Mouse (Mus musculus) 3134 (cell line): ENCODE data around the gene Cfap43.
A peak's percentile ranks its signal among the peaks of the same experiment; 100 is the strongest.

Experiments used
- DNase-seq: peaks from one replicate; pipeline ENCODE4 v3.0.0-alpha.2; 2011; ENCODE audit warnings: low spot score; ENCODE audit not compliant: insufficient read length; ENCODE audit errors: extremely low read depth

The Cfap43 gene

DNA sequence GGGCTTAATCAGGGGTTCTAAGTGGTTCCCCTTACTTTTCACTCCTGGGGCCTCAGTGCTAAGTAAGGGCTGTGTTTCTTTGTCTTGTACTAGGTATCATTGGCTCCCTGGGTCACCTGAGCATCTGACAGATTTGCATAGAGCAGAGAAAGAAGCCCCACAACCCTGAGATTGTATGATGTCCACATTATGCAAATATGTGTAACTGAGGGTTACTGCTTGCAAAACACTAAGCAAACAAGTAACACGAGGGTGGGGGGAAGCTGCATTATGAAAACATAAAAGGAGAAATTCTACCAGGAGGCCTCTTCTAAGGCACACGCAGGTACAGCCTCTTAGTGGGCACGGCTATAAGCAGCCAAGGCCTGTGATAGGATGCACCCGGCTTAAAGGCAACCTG is 3.8 kb downstream of the Cfap43 start:
- no peak for DNase-seq

DNA sequence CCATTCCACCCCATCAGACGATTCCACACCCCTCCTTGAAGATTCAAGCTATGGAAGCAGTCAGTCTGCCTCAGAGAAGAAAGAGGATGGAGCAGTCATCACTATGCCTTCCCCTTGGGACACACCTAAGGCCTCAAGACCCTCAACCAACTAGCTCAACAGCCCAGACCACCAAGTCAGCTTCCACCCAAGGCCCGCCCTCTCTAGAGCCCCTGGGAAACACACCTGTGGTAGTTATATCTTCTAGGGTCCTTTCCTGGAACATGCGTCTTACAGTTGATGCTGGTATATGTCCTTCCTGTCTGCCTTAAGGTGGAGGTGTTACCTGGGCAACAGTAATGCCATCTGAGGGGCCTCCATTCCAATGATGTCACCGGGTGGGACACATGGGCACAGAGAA is 4.9 kb downstream of the Cfap43 start:
- no peak for DNase-seq

DNA sequence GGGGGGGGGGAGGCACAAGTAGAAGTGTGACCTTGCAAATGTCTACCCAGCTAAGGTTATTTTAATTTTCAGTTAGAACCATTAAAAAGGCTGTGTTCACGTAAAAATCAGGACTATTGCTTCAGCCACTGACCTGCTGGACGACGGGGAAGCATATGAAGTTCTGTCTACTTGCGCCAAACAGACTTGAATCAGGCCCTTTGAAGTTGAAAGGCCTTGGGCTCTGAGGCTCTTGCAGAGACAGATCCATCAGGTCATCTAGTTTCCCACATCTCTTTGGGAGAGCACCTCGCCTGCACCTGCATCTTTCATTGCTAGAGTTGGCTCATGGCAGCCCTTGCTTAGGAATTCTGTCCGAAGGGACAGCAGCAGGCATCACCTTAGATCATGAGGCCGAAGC is 5.7 kb downstream of the Cfap43 start:
- DNase-seq, result no peak

DNA sequence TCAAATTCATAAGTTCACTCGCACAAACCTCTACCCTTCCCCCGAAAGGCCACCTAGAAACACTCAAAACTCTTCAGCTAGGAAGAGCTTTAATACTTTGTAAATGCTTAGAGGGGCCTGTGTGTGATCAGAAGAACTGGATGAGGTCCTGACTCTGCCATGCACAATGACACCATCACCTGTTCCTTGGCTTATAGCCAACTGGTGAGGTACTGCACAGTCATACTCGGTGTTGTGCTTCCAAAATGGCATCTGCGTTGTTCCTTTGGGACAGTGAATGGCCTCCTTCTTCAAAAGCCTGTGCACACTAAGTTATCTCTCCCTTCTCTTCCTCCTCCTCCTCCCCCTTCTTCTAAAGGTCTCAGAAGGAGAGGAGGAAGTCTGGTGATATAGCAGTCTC is 8.3 kb downstream of the Cfap43 start:
- DNase-seq, result no peak

DNA sequence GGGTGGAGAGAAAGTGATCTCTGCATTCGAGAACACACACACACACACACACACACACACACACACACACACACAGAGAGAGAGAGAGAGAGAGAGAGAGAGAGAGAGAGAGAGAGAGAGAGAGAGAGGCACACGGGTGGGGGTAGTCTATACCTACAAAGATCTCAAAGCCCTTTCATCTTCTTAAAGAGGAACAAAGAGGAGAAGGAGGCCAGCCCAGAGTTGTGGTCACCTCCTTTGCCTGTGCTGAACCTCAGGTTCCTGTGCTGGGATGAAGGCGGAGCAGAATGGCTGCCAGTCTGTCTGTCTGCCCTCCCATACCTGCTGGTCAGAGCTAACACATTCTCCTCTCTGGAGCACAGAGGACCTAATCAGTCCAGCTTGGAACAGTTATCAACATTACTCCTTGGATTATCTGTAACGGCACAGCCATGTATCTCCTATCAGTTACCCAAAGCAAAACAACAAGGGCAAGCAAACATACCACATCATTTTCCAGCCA is 8.9 kb downstream of the Cfap43 start:
- DNase-seq, result no peak

DNA sequence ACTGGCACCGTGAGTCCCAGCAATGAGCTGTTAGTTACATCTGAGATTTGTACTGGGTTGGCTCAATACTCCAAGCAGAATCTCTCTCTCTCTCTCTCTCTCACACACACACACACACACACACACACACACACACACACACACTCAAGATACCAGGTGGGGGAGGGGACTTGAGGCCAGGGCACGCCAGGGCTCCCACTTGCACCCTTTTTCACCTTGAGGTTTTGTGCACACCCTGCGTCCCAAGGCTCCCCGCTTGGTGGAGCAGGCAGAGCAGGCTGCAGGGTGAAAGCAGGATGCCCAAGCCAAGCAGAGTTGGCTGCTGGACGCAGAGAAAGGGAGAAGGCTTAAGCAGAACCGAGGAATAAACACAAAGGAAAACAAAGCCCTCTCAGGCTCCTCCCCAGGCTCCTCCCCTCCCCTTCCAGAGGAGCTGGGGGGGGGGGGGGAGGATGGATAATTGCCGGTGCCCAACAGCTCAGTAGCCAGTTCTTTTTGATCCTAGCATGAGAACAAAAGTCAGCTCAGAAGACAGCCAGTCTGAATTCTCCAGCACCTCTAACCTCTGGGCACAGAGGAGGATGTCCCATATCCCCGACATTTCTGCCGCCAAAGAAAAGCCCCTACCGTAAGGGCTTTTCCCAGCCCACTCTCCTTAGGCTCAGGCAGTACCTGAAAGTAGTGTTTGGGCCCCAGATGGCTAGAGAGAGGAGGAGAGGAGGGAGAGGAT is 9.5 kb downstream of the Cfap43 start:
- no peak for DNase-seq

DNA sequence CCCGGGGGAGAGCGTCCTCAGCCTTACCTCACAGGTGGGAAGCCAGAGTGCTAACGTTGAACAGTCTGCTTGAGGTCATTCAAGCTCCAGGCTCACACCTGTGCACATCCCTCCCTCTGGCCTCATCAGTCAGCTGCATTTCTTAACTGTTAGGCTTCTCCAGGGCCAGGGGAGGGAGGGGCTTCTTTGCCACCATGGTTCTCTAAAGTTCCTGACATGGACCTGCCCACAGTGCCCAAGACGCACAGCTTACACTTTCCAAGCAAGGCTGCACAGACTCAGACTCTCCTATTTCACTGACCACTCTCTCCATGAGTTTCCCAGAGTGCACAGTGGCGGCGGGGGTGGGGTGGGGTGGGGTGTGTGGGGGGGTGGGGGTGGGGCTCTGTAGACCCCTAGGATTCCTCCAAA is 10.1 kb downstream of the Cfap43 start:
- DNase-seq, result no peak

DNA sequence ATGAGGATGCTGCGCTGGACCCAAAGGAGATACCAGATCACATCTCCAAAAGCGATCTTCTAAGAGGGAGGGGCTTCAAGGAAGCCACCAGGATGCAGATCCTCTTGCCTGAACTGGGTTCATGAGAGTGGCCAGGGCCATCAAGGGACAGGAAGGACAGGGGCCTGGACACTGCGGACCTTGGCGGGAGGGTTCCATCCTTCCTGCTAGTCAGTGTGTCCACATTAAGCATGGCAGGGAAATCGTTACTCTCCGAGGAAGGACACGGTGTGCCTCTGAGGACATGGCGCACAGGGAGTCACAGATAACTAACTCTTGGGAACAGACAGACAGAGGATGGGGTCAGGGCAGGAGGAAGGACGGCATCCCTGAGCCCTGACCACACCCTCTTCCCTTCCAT is 11.5 kb downstream of the Cfap43 start:
- DNase-seq, result no peak

DNA sequence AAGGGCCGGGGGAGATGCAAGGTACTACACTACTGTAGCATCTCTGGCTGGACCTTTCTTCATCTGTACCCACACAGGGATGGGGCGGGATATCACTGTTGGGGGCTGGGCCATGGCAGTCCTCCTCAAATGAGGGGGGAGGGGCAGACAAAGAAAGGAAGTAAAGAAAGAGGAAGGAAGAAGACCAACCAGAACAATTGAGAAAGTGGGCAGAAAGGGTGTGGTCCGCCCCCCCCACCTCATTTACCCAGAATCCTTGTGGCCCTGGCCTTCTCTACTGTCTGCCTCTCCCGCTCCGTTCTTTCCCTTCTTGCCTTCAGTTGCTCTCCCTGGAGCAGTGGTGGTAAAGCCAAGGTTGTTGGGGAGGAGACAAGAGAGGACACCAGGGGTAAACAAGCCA is 13.5 kb downstream of the Cfap43 start:
- no peak for DNase-seq

DNA sequence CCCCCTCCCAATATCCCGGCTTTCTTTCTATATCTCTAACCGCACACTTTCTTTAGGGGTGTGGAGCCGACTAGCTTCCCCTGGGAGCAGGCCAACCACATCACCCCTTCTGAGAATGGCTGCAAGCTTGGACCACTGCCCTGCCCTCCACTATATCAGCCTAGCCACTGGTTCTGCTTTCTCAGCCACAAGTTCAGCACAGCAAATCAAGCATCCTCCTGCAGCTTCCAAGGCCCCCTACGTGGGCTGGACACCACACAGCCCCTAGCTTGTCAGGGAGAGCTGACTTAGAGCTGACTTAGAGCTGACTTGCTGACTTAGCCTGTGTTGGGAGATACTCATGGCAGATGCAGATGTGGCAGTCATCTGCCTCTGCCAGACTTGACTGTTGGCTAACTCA is 14.0 kb downstream of the Cfap43 start:
- DNase-seq, result no peak

DNA sequence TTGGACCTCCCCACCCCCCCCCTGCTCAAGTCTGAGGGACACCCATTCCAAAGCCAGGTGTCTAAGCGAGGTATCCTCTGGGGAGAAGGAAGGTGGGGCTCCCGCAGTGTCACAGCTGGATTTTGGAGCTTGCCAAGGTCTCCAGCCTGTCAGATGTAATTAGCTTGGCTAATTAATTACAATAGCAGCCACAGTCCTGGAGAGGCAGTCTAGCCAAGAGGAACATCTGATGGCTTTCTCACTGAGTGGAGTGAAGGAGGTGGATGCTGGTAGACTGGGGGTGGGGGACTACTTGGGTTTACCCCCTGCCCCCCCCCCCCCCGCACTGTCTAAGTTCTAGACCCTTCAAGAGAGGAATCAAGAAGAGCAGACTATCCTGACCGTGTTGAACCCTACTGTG is 15.4 kb downstream of the Cfap43 start:
- no peak for DNase-seq

DNA sequence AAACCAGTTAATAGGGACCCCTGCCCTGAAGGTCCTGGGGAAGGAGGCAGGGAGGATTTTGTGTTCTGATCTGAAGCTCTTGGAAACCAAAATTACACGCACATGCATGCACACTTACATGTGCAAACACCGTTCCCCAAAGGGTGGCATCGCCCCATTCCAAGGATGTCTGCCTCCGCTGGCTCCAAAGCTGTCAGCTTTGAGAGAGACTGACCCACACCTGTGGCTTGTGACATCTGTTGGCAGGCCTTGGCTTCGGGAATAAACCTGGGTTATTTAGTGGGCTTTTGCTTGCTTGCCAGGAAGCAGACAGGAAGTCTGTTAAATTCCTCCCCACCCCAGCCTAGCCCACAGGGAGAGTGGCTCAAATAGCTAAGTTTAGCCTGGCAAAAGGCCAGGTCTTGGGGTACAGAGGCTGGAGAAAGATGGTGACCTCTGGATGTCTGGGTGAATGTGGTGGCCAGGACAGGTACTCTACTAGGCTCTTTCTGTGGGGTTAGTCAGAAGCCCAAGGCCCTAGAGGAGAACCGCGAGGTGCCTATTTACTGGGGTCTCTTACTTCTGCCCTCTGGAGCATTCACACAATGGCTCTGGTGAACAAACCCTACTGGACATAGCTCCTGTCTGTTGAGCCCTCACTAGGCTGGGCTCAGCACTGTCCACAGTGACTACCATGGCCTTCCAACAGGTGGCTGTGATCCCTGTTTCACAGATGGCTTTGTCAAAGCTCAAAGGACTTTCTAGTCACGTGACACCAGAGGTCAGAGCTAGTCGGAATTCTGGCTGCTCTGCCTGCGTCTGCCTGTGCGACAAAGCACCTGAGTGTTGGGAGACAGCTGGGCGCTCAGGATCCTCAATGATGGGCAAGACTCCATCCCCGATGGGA is 16.5 kb downstream of the Cfap43 start:
- DNase-seq, result peak; percentile 64

DNA sequence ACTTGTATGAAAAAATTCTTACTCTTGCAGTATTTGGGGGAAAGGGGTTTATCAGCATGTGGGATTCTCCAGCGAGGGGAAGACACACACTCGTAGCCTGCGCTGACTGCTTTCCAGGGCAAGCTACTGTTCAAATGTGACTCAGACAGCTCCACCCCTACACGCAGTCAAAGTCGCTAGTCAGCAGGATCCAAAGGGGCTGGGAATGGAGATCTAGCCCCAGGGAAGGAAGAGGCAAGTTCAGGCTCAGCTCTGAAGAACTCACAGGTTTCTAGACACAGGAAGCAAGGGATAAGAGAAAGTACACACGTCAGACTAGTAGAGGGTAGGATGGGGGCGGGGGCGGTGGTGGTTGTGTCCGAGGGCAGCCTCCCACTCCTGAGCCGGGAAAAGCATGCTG is 18.5 kb downstream of the Cfap43 start:
- DNase-seq, result no peak

DNA sequence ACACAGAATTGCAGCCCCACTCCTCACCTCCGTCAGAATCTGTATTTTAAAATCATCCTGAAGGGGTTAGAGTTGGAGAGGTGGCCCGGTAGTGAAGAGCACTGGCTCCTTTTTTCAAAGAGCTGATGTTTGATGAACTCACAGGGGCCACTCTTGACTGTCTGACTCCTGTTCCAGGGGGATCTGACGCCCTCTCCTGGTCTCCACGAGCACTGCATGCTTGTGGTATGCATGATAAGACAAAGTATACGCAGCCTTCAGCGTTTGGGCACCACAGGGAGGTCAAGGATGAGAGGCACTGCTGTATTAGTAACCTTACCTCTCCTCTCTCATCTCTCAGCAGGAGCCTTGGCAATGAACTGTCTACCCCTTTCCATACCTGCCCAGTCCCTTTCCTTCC is 19.1 kb downstream of the Cfap43 start:
- no peak for DNase-seq

DNA sequence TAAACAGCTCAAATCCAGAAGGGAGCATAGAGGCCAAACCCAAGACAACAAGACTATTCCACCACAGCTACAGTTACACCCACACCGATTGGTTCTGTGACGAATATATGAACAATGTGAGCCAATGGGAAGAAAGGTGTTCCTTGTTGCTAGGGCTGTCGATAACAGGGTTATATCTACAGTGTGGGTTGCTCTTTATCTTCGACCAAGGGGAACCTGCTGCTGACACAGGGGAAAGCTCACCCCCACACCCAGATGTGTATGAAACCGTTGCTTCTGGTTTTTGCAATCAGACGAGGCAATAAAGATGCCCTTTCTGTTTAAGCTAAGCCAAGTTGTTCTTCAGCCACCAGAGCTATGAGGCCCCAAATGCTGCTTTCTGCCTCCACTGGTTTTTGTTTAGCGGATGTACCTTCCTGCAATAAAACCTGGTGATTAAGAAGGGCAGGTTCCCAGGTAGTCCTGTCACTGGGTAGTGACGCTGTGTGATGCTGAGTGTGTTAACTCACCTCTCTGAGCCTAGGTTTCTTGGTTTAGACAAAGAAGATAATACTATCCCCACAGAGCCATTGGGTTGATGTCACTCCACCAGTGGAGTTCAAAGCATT is 20.5 kb downstream of the Cfap43 start:
- no peak for DNase-seq

DNA sequence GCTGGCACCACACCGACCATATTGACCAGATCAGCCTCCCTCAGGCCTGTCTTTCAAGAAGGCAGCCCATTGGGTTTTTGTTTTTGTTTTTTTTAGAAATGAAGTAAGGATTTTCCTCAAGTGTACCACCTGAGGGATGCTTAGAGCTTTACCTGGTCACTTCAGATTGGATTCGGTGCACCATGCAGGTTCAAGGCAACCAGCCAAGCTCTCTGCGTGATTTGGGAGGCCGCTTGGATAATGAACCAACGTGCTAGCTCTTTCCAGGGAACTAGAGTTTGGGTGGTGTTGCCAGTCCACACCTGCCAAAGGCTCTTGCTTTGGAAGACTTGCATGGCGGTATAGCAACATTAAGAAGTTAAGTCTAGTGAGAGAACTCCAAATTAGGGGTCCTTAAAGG is 26.0 kb downstream of the Cfap43 start:
- DNase-seq, result no peak

DNA sequence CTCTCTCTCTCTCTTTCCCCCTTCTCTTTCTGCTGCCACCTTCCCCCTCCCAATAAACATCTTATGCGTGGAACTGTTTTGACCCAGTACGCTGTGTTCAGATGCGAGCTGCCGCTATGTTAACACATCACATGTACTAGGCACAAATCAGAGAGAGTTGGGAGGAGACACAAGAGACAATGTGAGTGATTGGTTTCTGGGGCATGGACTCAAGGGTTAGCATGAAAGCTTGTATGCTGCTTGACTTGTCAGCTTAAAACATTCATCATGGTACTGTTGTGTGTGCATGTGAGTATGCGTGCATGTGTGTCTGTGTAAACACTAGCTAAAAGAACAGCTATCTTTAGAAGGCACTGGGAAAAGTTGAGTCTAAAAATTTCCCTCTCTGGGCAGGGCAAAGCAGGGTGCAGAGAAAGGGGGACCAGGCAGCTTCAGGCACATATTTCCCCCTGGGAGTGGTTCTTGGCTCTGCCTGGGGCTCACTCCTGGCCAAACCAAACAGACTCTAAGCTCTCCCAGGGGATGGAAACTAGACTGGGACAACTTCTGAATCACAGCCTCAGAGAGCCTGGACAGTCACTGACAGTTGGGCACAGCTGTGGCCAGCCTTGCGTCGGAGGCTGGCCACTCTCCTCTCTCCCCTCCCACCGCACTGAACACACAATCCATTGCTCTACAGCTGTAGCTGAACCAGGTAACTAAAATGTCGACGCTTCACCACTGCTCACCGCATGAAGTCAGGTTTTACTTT is 27.4 kb downstream of the Cfap43 start:
- DNase-seq, result peak; percentile 86

DNA sequence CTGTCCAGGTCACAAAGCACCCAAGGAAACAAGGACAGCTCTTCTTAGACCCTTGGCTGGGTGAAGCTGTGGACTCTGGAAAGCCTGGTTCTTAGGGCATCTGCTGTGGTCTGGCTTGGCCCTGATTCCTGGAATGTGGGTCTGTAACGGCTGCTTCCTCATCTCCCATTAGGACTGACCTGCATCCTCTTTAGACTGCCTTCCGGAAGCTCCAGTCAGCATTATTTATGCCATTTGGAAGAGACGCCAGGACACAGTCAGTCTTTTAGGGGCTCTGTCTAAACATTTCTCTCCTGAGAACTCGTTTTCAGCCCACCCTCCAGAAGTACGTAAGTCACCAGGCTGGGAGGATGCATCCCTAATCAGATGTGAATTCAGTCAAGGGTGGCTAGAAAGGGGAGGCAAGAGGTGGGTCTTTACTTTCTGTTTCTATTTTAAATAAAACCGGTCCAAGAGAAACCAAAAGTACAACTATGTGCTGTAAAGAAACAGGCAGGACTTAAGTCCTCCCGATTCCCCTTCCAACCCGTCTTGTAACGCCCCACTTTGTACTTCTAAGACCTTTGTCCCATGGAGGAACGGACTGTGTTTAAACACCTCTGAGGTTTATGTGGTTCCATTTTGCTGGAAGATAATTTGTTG is 28.5 kb downstream of the Cfap43 start:
- DNase-seq, result peak; percentile 85

DNA sequence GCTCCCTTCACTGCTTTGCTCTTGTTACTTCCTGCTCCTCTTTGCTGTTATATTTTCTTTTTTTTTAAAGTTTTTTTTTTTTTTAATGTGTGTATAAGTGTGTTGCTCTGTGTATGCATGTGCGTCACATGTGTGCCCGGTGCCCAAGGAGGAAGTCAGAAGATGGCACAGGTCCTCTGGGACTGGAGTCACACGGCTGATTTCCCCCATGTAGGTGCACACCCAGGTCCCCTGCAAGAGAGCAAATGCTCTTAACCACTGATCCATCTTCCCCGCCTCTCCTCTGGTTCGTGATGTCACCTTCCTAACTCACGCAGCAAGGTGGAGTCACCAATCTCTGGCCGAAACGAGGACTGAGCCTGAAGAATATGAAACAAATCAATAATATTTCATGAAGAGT is 31.1 kb downstream of the Cfap43 start:
- DNase-seq, result no peak

DNA sequence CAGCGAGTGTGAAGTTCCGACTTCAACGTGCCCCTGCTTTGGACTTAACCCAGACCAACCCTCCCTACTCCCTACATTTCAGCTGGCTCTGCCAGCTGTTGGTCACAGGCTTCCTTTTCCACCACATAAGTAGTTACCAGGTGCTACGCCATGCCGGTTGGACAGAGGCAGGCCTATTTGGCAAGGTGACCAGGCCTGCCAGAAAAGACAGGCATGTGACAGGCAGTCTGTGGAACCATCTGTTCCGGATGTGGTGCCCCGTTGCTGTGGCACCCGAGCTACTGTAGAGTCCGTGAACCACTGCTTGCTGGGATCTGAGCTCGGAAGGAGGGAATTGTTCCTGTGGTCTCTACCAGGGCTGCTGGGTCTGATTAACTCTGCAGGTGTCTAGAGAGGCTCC is 31.7 kb downstream of the Cfap43 start:
- DNase-seq, result peak; percentile 69
